Mouse (Mus musculus): ENCODE measurements around the gene Elmod3.

The Elmod3 gene

DNA sequence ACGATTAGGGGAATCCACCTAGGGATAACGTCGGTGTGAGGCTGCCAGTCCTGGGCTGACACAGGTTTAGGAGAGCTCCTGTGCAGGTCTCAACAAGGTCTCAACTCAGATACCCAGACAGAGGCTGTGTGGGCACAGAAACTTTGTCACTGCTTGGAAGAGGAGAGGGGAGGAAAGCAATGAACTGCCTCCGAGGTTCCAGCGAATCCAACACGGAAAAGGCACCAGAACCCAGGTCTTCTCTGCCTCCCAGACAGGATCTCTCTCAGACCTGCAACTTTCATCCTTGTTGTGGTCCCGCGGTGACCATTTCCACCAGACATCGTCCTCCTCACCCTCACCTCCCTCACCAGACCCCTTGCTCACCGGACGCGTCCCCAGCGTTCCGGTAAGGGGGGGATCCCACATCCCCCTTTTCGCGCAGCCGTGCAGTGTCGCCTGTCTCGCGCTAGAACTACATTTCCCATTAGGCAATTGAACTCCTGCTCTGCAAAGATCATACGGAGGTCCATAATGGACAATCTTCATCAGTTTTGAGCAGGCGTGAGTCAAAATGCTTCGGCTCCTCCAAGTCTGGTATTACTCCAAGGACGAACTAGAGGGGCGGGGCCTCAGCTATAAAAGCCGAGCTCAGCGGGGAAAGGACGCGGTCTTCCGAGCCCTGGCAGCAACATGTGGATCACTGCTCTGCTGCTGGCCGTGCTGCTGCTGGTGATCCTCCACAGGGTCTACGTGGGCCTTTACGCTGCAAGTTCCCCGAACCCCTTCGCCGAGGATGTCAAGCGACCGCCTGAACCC lies at the start of gene Elmod3, which contains the start of gene Retsat:
Gene Elmod3, minus strand, starts transcription at position 458 of the 798 bp plus-strand sequence.
Gene Retsat, plus strand, starts transcription at position 520 of the 798 bp plus-strand sequence.
- peak; percentile 96 for DNase-seq (ENCODE audit: low spot score)

DNA sequence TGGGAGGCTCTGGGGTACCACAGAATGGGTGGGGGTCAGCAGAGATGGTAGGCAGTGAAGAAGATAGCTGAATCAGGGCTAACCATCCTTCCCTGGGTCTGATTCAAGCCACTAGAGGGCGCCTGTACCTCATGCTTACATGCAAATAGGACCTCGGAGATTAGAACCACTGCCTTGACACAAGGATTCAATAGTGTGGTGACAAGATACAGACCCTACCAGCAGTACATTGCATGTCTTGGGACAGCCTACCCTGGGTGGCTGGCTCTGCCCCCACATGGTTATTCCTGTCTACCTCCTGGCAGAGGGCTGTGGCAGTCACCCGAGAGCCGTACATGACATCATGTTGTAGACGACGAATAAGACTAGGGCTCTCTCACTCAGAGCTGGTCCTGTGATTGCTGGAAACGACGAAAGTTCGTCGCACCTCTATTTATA lies 49.2 kb upstream of the Elmod3 start:
- peak; percentile 85 for DNase-seq (ENCODE audit: low spot score)

DNA sequence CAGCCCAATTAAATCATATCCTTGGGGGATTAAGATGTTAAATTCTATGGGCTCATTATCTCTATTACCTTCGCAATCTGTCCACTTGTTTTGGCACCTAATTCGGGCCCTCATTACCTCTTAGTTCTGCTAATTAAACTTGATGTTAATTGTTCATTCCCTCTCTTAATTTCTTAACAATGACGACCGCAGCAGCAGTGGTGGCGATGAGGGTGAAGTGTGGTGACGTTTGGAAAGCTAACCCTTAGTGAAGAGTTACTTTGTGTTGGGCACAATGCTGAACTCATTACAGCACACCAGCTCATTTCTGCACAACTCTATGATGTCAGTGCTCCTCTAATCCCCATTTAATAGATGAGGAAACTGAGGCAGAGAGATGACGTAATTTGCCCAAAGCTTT lies 47.2 kb upstream of the Elmod3 start:
- DNase-seq (ENCODE audit: low spot score) = no peak

DNA sequence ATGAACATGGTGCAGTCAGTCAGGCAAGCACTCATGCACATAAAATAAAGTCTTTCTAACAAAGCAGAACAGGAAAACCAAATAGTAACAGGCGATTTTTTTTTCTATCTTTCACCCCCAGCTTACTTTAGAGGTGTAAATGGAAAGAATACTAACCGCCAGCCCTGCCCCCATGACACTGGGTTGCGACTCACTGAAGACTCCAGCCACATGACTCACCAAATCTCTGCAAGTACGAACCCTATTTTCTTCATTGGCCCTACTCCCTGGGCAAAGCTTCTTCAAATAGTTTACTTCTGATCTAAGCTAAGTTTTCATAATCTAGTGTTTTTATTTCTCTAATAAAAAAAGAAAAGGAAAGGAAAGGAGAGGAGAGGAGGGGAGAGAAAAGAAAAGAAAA lies 46.4 kb upstream of the Elmod3 start:
- no peak for DNase-seq (ENCODE audit: low spot score)

DNA sequence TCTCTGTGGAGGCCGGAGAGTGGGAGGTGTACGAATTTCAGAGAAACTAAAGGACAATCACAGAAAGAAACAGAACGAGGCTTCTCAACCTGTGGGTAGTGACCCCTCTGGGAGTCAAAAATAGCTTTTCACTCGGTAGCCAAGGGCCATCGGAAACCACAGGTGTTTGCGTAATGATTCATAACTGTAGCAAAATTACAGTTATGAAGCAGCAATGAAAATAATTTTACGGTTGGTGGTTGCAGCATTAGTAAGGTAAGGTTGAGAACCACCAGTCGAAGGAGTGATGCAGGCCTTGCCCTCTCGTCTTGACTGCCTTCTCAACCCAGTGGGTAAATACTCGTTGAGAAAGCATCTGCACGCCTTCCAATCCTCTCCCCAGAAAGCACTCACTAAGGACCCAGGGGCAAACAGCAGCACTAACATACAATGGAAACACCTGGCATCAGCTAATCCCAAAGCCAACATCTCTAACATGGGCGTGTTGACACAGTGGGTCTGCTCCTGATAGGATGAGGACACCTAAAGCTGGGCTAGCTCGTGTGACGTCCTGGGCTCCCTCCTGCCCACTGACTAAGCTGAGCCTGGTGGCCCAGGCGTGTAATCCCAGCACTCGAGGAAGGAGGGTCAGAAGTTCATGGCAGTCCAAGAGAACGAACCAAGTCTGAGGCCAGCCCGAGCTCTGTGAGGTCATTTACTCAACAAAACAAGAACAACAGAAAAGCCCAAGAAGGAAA lies 43.2 kb upstream of the Elmod3 start:
- peak; percentile 24 for DNase-seq (ENCODE audit: low spot score)

DNA sequence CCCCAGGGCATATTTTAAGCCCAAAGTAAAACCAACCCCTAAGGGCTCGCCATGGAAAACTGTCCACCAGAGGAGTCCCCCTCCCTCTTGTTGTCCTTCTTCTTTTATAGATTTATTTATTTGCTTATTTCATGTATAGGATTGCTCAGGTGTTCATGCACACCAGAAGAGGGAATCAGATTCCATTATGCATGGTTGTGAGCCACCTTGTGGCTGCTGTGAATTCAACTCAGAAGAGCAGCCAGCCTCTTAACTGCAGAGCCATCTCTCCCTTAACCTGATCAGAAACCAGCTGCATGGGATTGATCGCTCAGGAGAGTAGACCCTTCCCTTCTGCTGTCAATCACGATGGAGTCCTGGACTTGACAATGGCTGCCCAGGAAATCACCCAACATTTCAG lies 38.7 kb upstream of the Elmod3 start:
- DNase-seq (ENCODE audit: low spot score) = no peak

DNA sequence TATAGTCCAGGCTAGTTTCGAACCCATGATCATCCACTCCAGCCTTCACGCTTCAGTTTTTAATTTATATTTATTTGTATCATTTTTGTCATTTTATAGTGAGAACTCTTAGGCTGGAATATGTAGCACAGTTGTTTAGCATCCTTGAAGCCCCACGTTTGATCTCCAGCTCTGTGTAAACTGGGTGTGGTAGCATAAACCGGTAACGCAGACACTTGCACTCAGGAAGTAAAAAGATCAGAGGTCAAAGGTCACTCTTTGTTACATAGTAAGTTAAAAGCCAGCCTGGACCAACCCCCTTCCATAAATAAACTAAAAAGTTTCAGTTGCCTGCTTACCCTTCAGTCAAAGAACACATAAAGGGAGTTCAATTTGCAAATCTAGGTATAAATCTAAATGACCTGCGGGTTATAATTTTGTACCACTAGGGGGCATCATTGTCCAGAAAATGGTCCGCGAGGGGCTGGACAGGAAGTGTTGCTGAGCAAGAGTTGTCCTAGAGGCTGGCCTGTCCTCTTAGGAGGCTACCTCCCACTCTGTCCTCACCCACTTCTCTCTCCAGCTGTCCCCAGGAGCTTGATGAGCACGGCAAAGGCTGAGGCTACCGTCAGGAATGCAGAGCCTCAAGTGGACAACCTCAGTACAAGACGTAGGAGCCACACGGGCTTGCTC lies 37.7 kb upstream of the Elmod3 start:
- DNase-seq (ENCODE audit: low spot score) = peak; percentile 70

DNA sequence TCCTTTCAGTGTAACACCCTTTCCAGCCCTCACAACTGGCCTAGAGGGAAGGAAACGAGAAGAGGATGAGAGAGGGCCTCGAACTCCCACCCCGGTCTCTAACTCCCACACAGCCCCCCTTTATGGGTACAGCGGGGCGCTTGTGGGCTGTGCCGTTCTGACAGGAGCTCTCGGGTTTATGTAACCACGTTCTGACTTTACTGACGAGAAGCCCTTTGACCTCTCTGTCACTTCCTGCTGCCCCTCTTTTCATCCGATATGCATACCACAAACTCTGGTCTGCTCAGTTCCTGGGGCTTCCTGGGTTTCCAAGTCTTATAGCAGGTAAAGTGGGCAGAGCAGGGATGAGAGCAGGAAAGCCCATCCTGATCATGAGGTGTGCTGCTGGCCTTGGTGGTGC lies 36.1 kb upstream of the Elmod3 start:
- no peak for DNase-seq (ENCODE audit: low spot score)

DNA sequence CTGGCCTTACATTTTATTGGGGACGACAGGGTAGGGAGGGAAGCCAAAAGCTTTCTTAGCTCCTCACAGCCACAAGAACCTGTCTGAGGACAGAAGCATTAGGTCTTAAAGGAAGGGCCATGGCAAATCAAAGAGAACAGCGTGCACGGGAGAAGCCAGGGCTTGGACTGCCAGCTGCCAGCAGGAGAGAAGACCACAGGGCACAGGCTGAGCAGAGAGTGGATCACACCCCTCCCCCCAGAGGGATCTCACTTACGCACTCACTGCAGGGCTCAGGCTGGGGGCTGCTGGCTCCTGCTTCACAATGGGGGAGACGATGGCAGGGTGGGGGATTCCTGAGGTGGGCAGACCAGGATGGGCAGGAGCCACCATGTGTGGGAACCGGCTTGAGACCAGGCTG lies 33.5 kb upstream of the Elmod3 start:
- DNase-seq (ENCODE audit: low spot score) = no peak

DNA sequence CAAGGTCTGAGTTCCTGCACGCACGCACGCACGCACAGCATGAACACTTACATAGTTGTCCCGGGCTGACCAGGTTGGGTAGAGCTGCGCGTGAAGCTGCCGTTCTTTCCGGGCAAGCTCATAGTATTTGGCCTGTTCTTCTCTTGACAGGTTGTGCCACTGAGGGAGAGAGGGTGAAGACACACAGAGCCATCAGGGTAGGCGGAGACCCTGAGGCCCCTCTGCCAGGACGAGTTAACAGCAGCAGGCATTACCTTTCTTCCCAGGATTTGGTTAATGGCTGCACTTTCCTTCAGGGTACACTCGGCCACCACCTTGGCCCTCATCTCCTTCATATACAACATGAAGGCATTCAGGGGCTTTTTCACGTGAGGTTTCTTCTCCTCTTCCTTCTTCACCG lies 32.7 kb upstream of the Elmod3 start:
- DNase-seq (ENCODE audit: low spot score) = no peak

DNA sequence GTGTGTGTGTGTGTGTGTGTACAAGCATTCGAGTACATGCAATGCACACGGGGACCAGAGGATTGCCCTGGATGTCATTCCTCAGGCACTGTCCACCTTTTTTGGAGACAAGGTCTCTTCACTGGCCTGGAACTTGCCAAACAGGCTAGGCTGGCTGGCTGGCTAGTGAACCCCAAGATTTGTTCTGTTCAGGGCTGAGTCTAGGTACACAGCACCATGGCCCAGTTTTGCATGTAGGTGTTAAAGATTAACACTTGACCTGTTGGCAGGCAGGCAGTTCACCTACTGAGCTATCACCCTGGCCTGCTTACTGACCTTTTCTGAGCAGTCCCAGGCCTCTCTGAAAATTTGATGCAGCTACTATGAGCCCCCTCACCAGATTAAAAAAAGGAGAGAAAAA lies 32.2 kb upstream of the Elmod3 start:
- DNase-seq (ENCODE audit: low spot score) = no peak

DNA sequence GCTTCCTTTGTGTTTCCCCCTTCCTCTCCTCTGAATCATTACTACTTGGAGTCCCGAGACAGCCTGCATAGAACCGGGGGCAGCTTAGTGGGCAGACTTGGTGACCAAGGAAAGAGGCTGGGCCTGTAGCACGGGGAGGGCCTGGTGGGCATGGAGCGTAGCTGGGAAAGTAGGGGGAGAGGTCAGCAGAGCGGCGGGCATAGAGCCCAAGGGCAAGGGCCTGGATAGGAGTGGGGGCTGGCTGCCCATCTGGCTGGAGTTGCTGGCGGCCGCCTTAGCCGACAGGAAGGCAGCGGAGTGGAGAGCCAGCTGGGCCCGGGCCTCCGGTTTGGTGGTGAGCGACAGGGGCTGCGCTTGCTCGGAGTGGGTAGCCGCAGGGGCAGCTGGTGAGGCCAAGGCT lies 29.1 kb upstream of the Elmod3 start:
- no peak for DNase-seq (ENCODE audit: low spot score)

DNA sequence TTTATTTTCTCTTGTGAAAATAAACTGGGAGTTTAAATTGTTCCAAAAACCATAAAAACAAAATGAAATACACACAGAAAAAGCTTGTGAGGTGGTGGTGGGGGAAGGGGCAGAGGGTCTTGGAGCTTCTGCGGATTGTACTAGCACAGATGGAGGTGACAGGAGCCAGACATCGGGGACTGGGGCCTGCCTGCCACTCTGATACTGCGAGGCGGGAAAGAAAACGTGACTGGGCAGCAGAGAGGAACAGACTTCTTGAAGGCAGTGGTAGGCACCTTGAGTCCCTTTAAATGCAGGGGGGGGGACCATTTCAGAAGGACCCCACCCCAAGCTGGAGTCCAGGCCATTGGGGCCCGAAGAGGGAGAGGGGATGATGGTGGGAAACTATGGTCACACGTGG lies 28.2 kb upstream of the Elmod3 start:
- no peak for DNase-seq (ENCODE audit: low spot score)

DNA sequence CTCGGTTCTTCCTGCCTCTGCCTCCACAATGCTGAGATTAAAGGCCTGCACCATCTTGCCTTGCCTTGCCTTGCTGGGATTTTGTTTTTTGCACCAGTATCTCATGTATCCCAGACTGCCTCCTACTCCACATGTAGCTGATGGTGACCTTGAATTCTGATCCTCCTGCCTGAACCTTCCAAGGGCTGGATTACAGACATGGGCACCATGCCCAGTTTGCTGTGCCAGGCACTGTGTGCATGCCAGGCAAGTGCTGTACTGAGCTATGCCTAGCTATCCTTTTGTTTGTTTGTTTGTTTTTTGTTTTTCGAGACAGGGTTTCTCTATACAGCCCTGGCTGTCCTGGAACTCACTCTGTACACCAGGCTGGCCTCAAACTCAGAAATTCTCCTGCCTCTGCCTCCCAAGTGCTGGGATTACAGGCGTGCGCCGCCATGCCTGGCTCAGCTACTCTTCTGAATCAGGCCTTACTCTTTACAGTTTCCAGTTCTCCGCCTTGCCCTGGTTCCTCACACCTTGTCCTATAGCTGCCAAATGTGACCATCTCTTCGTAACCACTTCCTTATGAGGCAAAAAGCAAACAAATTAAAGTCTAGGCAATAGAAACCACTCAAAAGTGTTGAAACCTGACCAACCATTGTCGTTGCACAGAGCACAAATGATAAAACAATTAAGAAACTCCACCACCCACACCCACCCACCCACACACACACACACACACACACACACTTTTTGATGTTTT lies 25.6 kb upstream of the Elmod3 start:
- no peak for DNase-seq (ENCODE audit: low spot score)

DNA sequence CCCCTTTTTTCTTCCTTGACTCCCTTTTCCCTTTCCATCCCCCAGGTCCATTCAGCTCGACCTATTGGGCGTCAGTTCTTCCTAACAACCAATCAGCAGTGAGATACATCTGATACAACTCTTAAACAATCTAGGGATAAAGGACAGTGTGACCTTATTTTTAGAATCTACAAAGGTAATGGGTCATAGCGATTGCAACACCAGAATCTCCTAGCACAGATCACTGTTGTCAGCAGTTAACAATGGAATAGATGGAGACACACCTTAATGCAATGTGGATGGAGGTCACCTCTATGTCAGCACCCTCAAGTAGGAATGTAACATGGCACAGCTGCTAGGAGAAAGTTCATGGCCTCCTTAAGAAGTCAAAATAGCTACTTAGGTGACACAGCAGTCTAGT lies 24.7 kb upstream of the Elmod3 start:
- no peak for DNase-seq (ENCODE audit: low spot score)

DNA sequence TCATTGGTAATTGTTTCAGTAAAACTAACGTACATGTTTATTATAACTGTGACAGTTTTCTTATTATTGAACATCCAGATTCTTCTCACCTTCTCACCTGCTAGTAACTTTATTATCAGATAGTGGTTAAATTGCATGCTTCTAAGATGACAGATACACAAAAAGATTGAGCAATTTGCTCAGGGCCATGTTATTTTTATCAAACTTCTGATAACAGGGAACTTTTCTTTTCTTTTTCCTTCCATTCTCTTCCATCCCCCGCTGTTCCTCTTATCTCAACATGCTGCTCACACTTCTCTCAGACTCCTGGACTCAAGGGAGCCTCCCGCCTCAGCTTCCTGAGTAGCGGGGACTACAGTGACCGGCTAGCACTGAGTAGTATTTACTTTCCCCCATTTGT lies 22.7 kb upstream of the Elmod3 start:
- no peak for DNase-seq (ENCODE audit: low spot score)

DNA sequence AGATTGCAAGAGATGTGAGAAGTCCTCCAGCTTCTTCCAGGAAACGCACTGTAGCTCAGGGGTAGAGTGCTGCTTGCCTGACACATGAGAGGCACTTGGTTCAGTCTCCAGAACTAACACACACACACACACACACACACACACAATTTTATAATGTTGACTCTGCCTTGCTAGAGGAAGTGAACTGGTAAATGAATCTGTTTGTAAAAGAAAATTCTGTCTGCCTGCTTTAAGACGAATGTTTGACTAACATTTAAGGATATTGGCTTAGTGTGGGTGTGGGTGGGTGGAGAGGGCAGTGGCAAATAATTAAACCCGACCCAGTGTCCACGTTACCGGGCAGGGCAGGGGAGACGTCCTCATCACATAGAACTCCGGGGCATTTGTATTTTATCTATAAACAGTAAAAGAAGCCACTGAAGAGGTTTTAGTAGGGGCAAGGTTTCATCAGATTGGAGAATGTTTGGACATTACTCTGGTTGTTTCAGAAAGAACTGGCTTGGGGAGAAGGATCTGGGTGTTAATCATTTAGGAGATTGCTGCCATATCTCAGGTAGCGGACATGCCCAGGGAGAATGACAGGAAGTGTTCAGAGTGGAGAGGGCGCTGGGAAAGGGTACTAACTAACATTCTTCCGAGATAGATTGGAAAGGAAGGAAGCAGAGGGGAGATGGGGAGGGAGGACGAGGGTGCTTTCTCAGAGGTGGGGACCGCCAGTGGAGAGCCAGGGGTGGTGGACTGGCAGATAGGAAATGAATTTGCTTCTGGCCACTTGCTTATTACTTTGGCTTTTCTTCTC lies 21.7 kb upstream of the Elmod3 start:
- DNase-seq (ENCODE audit: low spot score) = no peak

DNA sequence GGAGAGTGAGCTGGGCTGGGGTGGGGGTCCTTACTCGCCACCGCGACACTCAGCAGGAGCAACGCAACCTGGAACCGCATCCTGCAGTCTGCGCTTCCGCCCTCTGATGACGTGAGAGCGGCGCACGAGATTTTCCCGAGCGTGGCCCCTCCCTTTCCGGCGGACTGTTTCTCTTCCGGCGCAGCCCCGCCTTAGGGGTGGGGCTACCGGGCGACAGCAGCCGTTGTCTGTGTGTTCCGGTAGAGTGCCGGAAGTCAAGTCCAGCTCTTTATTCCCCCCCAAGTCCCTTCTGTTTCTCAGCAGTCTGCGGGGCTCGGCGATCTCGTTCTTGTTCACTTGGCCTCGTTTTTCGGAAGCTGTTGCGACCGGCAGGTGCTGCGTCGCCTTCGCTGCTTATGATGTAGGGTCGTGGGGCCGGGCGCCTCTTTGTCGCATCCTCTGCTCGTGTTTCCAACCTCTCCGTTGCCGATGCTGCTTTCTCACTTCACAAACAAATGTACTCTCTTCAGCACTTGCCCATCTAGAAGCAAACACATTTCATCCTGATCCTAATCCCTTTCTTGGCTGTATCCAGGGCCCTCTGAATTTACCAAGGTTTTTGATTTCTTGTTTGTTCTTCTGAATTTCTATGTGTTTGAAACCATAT lies 18.6 kb upstream of the Elmod3 start, which contains the start of gene Tgoln1:
Gene Tgoln1, minus strand, starts transcription at position 358 of the 646 bp plus-strand sequence.
- peak; percentile 96 for DNase-seq (ENCODE audit: low spot score)

DNA sequence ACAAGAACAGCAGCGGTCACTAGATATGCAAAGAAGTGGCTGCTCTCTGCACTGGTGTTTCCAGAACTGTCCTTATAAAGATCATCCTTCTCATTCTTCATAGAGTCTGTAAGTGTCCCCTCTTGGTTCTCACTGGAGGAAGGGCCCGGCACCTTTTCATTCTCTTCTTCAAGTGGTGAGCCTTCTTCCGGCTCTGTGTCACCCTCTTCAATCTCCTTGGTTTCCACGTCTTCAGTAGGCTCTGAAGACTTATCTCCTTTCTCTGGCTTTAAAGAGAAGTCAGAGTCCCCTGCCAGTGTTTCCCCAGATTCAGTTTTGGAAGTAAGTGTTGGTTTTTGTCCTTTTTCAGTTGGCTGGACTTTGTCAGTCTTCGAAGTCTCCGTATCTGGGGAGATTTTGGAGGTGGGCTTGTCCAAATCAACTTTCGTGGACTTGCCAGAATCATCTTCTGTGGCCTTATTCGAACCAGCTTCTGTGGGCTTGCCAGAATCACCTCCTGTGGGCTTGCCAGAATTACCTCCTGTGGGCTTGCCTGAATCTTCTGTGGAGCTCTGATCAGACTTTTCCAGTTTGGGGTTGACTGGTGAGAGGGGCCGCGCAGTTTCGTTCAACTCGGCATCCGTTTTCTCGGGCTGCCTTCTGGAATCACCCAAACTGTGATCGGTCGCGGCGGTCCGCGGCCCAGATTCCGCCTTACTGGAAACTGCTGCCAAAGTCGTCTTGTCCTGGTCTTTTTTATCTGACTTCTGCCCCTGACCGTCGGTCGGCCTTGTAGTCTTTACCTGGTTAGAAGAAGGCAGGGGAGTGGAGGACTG lies 17.6 kb upstream of the Elmod3 start:
- DNase-seq (ENCODE audit: low spot score) = no peak

DNA sequence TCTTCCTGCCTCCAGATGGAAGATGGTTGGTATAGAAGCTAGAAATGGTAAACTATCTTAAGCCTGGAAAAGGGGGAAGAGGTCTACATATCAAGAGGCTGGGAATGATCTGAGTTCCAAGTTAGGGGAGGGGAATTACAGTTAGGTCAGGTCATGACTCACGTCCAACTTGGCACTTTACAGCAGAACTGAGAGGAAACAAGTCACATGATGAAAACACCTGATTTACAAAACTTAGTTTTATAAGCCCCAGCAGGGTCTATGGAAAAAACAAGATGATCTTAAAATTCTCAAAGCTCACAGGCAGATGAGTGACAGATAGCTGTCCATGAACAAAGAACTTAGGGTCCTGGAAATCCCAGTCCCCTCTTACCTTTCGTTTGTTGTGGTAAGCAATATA lies 16.9 kb upstream of the Elmod3 start:
- DNase-seq (ENCODE audit: low spot score) = no peak

Measured in embryo, embryonic 10 days (tissue).